Mouse (Mus musculus) cerebellum, postnatal 25 days (tissue): ENCODE results near the gene Eno3.
A peak's percentile ranks its signal among the peaks of the same experiment; 100 is the strongest.

Experiments used
- DNase-seq, 2 experiments: peaks; one replicate each; pipeline ENCODE4 v3.0.0; 2021; ENCODE audit warnings: mixed read lengths in 2 of 2

Eno3 gene

DNA sequence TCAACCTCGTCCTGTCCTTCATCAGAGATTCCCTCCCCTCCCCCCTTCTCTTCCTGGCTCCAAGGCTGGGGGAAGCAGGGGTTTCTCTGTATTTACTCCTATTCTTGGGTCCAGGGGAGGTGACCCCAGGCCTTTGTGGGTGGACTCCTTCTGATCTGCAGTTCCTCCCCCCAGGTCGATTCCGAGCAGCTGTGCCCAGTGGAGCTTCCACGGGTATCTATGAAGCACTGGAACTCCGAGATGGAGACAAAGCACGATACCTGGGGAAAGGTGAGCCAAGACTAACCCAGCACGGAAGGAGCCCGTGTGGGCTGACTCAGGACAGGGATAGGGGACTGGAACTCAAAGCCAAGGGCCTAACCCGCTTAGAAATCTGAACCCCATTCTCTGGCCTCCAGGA, 989 bp downstream of the Eno3 start:
- no peak for DNase-seq

DNA sequence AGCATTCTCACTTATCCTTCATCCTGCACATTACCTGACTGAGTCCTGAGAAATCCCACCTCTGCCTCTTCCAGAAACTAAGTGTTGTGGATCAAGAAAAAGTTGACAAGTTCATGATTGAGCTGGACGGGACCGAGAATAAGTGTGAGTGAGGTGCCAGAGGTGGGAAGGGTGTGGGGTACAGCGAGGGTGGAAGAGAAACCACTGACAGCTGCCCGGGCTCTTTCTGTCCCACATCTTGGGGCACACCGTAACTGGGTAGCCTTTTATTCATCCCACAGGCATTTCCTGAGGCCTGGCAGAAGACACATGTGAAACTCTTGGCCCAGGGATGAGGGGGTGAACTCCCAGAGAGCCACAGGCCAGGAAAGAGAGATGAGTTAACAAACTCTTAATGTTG, 1.5 kb downstream of the Eno3 start:
- no peak for DNase-seq

DNA sequence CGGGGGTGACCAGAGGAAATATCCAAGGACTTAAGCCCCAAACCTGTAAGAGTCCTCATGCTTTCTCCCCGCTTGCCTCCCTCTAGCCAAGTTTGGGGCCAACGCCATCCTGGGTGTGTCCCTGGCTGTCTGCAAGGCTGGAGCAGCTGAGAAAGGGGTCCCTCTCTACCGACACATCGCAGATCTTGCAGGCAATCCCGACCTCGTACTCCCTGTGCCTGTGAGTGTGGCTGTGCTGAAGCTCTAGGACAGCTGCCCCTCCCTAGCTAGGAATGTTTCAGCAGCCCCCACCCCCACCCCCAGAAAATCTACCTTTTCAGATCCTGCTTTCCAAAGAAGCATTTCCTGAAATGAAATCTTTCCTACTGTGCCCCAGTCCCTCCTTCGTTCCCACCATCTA, 1.9 kb downstream of the Eno3 start:
- no peak for DNase-seq

DNA sequence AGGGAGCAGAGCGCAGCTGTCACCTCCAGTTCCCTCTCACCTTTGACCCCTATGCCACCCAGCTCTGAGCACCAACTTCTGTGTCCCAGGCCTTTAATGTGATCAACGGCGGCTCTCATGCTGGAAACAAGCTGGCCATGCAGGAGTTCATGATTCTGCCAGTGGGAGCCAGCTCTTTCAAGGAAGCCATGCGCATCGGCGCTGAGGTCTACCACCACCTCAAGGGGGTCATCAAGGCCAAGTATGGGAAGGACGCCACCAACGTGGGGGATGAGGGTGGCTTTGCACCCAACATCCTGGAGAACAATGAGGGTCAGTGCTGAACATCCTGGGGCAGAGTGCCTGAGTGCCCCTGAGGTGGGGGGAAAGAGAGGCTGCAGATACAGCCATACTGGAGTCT, 3.6 kb downstream of the Eno3 start:
- no peak for DNase-seq

DNA sequence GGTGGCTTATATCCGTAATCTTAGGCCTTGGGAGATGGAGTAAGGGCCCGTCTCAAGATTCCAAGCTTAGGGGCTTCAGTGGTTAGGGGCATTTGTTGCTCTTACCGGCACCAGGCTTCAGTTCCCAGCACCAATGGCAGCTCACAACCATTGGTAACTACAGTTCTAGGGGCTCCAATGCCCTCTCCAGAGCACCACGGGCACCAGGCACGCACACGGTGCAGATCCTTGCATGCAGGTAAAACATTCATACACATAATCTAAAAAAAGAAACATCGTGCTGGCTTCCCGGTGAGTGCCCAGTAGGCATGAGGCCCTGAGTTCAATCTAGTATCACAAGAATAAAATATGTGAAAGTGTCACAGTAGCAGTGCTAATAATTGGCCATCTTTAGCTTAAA, 6.1 kb downstream of the Eno3 start:
- DNase-seq, result no peak

DNA sequence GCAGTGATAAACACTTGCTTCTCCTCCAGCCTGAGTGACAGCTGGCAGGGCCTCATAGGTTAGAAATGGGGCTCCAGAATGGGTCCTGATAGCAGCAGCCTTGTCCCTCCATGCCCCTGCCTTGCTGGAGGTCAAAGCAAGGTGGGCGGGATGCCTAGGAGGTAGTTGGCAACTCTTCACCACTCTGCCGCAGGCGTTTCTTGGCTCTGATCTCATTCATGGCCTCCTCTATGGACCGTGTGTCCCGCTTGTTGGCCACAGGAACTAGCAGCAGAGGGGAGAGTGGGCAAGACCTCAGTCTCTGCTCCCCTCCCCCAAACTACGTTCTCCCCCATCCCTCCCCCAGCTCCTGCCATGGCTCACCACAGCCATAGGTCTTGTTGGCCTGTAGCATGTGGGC, 7.0 kb downstream of the Eno3 start:
- no peak for DNase-seq

DNA sequence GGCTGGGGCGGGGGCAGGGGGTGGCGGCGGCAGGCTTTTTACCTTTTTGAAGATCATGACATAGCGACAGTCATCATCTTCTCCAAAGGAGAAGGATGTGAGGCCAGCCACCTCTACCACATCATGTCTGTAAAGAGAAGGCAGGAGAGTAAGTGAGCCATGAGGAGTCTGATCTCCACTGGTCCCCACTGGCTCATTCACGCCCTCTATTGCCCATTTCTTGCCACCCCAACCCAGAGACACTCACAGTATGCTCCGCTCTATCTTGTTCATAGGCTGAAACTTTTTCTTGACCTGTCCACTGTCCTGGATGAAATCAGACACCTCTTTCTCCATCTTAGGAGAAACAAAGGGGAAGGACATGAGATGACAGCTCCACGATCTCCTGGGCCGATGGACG, 7.7 kb downstream of the Eno3 start:
- DNase-seq, result no peak

DNA sequence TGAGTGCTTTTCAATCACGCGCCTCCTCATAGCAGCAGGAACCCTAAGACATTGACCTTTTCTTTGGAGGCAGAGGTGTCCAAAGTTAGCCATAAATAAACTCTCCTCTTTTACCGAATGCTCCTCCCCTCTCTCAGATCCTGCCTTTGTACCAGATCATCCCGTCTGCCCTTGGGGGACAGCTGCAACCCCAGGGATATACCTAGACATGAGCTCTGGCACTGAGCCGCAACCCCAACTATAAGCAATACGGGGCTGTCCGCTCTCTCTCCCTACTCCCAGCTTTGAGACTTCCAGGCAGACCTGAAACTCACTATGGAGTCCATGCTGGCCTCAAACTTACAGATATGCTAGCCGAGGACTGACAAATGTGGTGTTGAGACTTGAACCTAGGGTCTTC, 9.7 kb downstream of the Eno3 start:
- DNase-seq, result no peak

DNA sequence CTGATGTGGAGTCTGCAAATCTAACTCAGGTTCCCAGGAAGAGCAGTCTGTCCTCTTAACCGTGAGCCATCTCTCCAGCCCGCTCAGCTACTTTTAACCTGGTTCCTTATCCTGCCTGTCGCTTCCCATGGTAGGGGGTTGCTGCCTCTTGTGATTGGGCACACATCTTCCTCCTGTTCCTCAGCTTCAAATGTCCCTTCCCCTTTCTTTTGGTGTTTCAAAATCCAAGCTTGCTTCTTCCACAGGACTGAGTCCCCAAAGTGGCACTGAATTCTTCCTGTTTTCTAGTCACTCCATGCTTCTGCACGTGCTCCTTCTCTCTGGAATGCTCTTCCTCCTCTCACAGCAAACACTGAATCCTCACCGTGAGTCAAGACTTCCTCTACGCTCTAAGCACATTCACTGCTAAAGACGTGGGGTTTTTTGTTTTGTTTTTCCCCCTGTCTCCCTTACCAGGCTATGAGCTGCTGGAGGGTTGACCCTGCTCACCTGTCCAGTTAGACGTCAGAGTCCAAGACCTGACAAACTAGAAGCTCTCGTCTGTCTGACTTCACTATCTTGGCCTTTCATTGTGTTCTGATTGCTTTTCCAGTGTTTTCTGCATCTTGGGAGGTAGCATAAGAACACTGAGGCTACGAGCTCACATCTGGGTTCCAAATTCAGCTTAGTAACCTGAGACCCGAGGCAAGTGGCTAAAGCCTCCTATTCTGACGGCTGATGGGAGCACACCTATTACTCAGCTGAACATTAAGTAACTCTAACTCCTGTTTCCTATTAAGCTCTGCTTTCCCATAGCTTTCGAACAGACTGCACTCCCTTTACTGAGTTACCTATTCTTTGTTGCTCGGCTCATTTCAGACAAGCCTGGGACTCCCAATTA, 10.5 kb downstream of the Eno3 start:
- DNase-seq, result no peak

DNA sequence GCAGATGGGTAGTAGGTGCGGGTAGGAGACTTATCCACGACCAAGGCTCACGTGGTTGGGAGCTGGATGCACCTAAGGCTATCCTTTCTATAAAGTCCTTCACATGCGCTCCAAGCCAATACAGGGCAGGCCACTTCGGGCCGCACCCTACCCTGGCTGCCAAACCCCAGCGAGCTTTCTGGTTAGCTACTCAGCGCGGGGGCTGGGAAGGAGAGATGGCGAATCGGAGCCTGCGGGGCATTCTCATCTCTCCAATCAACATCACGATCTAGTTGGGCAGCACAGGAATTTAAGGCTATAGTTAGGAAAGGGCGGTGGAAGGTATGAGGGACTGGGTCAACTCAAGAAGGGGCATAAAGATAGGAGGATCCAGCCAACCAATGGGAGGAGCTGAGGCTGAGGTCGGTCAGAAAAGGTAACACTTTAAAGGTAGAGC, 11.4 kb downstream of the Eno3 start:
- DNase-seq, result peak; percentile 85 to 87

DNA sequence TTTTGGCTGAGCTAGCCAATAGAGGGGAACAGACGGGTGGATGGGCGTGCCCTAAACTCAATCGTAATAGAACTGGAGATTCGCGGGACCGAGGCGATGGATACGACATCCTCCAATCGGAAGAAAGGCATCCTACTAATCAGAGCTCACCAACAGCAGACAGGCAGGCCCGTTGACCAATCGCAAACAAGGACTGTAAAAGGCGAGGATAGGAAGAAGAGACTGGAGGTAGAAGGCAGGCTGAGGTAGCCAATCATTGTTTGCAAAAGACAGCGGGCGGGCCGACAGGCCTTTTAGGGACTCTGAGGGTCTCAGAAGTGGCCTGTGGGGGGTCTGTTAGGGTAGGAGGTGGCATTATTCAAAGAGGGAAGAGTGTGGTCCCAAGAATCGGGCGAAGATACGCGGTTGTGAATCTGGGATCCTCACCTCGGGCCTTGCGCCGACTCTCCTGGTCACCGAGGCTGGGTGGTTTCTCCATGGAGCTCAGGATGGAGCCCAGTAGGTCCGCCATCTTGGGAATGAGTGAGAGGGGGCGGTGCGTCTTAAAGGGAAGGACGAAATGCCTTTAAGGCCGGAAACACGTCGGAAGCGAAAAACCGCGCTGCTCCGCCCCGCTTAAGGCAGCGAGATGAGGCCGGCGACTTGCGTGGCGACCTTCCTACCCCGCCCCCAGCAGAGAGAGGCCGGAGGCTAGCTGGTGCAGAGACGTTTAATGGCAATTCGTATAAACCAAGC, 11.9 kb downstream of the Eno3 start, which contains the start of gene Spag7:
Gene Spag7, minus strand, starts transcription at position 646 of the 735 bp plus-strand sequence.
- peak; percentile 96 to 97 for DNase-seq

DNA sequence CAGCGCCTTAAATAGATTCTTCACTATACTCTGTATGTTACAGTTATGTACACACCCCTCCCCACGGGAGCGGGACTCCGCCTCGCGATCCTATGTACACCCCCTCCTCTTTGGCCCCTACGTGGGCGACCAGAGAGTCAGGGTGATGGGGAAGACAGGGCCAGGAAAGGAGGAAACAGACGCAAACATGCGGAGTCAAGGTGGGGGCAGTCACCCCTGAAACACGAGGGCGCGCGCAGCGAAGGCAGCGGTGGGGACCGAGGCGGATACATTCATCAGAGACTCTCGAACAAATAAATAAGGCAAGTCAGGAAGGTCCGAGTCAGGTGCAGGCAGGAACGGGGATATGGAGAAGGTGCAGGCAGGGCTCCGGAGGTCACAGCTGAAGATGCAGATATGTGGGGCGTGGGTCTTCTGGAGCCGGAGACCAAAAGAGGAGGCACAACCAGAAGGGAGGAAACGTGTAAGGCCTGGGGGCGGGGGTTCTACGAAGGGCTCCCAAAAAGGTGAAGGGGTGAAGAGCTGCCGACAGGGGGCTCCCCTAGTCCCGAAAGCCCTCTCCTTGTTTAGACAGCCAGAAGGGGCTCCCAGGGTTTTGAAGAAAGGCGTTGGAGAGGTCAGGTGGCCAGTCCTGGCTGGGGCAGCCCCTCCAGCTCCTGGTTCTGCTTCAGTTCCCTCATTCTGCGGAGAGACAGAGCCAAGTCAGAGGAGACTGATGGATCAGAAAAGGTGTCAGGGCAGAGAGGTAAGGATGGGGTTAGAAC, 12.8 kb downstream of the Eno3 start:
- DNase-seq, result peak; percentile 76 to 83

DNA sequence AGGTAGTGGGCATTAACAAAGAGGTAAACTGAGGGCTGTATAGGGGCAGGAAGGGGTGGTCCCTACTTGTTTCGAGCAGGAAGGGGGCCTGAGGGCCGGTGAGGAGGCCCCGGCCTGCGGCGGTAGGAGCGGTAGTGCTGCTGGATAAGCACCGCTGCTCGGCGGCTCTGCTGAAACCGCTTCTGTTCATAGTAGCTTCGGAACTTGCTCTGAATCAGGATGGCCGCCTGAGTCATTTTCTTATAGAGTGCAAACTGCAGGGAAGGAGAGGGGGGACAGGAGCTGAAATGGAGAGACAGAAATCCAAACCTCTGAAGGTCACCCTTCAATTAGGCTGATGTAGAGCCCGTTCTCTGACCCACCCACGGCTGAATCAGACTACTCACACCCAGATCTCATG, 13.5 kb downstream of the Eno3 start:
- peak; percentile 47 to 51 for DNase-seq

DNA sequence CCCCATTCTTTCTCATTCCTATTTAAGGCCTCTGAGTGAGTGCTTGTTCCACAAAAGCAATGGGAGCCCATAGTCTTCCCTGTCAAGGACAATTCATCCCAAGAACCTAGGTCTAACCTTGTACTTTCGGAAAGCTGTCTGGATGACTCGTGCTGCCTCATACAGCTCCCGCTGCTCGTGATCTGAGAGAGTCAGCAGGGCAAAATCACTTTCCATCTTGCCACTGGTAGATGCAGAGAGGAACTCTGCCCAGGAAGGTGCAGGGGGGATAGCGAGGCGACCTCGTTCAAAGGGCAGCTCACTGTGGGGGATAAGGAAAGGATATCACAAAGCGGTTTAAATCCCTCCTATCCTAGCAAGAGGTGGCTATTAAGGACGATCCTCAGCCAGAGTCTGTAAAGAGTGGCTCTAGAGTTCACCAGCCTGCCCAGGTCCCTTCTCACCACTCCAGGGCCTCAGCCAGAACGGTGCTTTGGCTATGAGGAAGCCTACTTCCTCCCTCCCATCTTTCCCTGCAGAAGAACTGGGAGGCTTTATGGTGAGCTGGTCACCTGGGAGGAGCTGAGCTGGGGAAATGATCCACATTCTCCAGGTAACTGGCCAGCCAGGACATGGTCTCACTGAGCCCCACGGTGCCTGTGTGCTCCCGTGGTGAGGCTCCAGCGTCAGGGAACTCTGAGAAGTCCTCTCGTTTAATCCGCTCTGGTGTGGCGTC, 14.5 kb downstream of the Eno3 start:
- DNase-seq, result no peak

DNA sequence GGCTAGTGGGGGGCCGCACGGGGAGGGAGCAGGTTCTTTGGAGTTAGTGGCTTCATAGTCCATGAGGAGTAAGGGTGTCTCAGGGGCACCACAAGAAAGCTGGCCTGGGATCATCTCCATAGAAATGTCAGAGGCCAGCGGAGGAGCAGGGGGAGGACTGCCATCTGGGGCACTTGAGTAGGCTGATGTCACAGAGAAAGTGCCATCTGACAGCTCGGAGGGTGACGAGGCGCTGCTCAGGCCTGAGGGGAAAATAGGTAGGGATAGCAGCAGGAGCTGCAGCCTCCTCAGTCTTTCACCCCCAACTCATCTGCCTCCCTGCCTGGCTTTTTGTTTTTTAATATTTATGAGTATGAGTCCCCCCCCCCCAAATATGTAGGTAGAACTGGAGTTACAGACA, 17.0 kb downstream of the Eno3 start:
- peak in 1 of 2 experiments; percentile 30 for DNase-seq

DNA sequence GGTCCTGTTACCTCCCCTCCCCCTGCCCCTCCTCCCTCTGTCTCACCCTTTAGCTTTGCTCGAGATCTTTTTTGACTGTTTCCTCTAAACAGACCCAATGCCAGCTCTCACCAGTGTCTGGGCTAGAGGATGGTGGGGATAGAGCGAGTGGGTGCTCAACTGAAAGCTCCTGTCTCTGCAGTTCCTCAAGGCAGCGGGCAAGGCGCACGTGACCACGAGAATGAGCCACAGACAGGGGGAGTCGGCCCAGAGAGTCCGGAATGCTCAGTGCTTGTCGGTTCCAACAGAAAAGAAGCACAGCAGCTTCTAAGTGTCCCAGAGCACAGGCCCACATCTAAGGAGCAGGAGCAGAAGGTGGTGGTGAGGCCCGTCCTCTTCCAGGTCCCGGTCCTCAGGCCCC, 17.5 kb downstream of the Eno3 start:
- no peak for DNase-seq

DNA sequence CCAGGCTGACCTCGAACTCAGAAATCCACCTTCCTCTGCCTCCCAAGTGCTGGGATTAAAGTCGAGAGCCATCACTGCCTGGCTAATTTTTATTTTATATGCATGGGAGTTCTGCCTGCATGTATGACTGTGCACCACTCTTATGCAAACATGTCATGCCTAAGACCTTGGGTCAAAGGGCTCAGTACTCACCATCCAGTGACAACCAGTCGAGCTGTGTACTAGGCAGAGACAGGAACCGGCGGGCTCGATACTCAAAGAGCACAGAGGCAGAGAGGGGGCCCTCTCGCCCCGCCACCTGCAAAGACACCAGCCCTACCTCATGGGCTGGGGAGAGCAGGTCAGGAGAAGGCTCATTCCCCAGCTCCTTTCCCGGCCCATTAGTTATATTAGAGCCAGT, 21.1 kb downstream of the Eno3 start:
- peak in 1 of 2 experiments; percentile 6 for DNase-seq

DNA sequence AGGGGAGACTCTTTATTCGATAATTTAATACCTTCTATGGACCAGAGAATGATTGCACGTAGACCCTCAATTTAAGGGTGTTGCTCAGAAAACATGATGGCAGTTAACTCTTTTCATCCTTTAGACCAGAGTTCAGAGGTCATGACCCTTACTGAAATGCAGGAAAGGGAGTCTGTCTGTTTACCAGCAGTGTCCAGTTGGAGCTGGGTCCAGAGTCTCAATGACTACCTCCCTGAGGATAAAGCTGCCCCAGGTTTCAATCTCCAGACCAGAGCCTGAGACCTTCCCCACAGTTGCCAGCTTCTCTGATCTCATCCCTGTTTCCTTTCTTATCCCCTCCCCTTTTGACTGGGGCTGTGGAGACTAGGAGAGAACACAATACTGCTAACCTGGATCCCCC, 21.6 kb downstream of the Eno3 start:
- no peak for DNase-seq

DNA sequence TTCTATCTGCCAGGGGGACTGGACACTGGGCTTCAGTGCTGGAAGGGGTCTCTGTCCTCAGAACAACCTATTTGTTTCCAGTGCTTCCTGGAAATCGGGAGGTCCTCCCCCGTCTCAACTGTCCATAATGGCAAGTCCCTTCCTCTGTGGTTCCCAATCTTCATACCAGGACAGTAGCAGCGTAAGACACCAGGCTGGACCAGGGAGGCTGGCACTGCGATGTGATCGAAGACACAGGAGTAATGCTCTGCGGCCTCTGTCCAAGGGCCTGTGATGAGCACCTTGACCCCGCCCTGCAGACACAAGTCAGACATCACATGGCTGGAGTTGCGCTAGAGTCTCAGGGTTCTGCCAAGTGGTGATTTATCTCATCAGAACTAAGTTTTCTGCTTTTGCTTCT, 22.4 kb downstream of the Eno3 start:
- DNase-seq, result no peak

DNA sequence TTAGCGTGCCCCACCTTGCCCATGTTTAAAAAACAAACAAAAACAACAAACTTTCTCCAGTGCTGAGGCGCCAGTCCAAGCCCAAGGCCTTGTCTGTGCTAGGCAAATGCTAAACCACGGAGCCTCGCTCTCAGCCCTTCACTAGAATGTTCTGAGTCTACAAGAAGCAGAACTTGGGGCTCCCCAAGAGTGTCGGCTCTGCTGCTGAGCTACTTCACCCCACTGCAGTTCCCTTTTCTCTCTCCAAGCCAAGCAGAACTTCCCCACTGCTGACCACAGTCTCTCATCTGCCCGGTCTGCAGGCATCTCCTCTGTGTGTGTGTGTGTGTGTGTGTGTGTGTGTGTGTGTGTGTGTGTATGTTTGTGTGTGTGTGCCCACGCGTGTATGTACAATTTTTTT, 22.9 kb downstream of the Eno3 start:
- no peak for DNase-seq

DNA sequence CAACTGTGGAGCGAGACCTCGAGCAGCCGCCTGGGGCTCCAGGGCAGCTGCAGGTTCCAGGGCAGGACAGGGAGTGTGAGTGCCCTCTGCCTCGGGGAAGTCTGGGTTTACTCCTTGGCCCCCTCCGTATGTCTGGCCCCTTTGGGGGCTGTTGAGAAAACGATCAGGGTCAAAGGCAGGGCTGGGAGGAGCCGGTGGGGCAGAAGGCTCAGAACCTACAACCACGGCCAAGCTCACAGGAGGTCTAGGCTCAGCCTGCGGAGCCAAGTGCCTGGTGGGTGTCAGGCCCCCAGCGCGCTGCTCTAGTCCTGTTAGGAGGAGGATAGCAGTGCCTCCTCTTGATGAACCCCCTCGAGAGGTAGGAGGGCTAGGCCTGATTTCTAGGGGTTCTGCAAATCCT, 24.2 kb downstream of the Eno3 start:
- no peak for DNase-seq

DNA sequence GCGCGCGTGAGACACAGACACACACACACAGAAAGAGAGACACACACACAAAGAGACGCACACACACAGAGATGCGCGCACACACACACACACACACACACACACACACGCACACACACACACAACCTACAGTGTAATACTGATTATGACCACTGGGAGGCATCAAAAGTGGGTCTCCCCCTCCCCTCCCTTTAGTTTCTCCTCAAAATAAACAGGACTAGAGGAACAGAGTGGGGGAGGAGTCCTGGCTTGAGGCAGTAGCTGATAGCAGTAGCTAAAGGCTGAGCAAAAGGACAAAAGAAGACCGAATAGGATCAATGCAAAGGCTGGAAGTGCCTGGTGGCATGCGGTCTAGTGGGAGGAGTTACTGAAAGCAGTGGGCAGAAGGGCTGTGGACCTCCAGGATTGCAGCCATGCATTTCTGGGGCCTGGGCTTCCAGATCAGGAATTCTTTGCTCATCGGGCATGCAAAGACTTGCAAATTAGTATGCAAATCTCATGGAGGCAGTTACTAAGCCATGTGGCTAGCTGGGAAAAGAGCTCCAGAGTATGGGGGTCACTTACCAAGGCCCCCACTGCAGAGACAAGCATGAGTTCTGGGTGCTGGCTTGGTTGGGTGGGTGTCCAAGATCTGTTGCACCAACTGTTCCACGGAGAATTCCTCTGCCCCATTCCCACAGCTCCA, 25.0 kb downstream of the Eno3 start:
- peak in 1 of 2 experiments; percentile 44 for DNase-seq
